Mouse (Mus musculus) hindbrain, embryonic 10.5 days (tissue): ENCODE results near the gene Slc25a21. TPM values are rescaled to one million over a fixed set of nuclear protein-coding genes. Genes with fewer than 3 reads are reported as not detected.
"Not testable (repeated sequence)": the region's sequence is repeated elsewhere in the genome, so short reads cannot be mapped to it uniquely, and the experiment has no call there.

ENCODE experiments used
- DNase-seq: peaks from one replicate; pipeline ENCODE4 v3.0.0-alpha.2; 2017; ENCODE audit warnings: low spot score
- H3K27ac ChIP-seq: fragments of 300-500 bp; sonication (generic); 2 replicates; pipeline ENCODE4 v1.5.1; 2016; ENCODE audit warnings: mild to moderate bottlenecking, moderate library complexity
- H3K27me3 ChIP-seq: fragments of 300-500 bp; sonication (generic); 2 replicates; pipeline ENCODE4 v1.6.1; 2016; ENCODE audit warnings: mild to moderate bottlenecking; ENCODE audit not compliant: poor library complexity, insufficient read depth, severe bottlenecking
- H3K36me3 ChIP-seq: fragments of 300-500 bp; sonication (generic); 2 replicates; pipeline ENCODE4 v1.6.1; 2016; ENCODE audit warnings: mild to moderate bottlenecking, moderate library complexity
- H3K4me1 ChIP-seq: fragments of 300-500 bp; sonication (generic); replicated peaks from 2 replicates; pipeline ENCODE4 v1.6.1; 2016; ENCODE audit warnings: mild to moderate bottlenecking
- H3K4me3 ChIP-seq: fragments of 300-500 bp; sonication (generic); 2 replicates; pipeline ENCODE4 v1.5.1; 2016; ENCODE audit warnings: mild to moderate bottlenecking, moderate library complexity
- H3K9me3 ChIP-seq: fragments of 300-500 bp; sonication (generic); 2 replicates; pipeline ENCODE4 v1.6.1; 2016; ENCODE audit warnings: mild to moderate bottlenecking, moderate library complexity
- WGBS: fragments of 180-500 bp; shearing (Covaris S2); methylation state at CpG from one replicate; pipeline ENCODE4 v1.1.7; 2016; 5-methylcytosine and 5-hydroxymethylcytosine counted together
- polyA plus RNA-seq: library from polyadenylated mRNA; unstranded; fragments of >200 nt; fragmentation: Nextera tagmentation; extraction: Ambion mirVana; gene quantifications from 2 replicates; pipeline ENCODE4 v1.2.1, GENCODE M21; 2016

Slc25a21 gene
- 1.3 and 3.3 TPM in 2 replicates for polyA plus RNA-seq

DNA sequence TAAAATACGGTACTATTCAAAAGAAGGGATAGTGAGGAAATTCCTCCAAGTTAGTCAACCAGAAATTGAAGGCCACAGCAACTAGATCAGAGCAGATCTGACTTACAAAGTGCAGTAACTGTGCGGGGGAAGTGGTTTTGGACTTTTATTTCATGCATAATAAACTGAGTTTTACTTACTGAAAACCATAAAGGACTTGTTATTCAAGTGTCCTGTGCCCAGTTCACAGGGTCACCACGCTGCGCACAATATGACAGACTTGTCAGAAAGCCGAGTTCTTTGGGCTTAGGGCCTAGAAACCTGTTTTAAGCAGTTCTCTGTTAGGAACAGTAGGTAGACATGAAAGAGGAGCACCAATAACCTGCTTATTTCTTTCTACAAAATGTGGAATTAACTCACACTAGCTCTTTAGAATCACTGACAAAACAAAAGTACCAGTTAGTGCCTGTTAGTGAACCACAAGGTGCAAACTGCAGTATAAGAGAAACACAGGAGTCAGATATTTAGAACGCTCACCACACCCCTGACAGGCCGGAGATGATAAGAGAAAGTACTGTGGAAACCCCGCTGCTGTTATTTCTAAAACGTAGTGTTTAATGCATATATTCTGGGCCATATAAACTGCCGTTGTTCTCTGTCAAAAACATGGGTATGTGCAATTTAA lies at the start of gene Slc25a21:
TSS of gene Slc25a21 (minus strand) at position 110 of the 664 bp plus-strand sequence.
- Histone ChIP-seq H3K4me1 (peaks cover 17% of the 10 kb centered on the region), H3K27me3 (peaks cover 23% of the 10 kb centered on the region), H3K9me3 (no peaks in the 10 kb centered on the region), H3K27ac (peak within 1 kb of the TSS; percentile 84), H3K4me3 (peak within 1 kb of the TSS; percentile 61), H3K36me3 (no peaks in the 10 kb centered on the region)
- DNase-seq = no peak
- 44% methylated on average over 10 of the region's 10 CpGs for WGBS

DNA sequence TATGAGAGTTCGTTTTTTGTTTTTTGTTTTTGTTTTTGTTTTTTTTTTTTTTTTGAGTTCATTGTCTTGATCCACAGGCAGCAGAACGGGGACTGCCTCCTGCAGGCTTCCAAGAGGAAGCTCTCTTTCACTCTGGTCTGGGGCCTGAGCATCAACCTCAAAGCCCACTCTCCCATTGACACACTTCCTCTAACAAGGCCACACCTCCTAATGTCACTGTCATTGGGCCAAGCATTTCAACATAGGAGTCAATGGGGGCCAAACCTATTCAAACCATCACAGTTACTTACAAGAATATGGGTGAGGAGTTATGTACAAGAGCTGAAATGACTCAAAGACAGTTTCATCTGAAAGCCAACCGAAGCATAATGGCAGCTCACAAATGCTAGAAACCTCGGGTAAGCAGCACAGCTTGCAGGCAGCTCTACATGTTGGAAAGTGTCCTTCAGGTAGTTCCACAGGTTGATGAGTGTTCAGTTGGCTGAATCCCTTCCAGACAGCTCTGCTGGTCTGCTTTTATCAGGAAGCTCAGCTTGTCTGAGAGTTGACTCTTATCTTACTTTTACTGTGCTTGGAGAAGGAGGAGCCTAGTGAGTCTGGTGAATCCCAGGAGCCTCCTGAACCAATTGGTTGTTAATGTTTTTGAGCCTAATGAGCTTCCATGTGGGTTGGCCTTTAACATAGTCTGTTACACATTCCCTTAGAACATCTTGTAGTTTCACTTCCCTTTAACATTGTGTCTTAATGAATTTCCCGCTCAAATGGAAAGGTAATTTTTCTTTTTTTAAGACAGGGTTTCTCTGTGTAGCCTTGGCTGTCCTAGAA lies 46.6 kb upstream of the Slc25a21 start:
- Histone ChIP-seq H3K4me3 (no peak overlapping the region), H3K27me3 (no peaks in the 10 kb centered on the region), H3K27ac (no peak overlapping the region), H3K9me3 (no peaks in the 10 kb centered on the region), H3K4me1 (no peaks in the 10 kb centered on the region), H3K36me3 (peaks cover 39% of the 10 kb centered on the region)
- no peak for DNase-seq
- WGBS = 85% methylated on average over 5 of the region's 5 CpGs

DNA sequence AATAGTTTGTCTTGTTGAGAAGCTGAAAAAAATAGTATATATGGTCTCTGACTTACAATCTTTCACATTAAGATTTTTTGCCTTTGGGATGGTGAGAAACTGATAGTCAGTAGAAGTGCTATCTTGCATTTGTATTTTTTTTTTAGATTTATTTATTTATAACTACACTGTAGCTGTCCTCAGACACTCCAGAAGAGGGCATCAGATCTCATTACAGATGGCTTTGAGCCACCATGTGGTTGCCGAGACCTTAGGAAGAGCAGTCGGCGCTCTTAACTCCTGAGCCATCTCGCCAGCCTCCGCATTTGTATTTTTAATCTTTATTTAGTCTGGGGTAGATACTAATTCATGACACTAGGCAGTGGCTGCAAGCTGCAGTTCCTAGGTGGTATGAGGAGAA lies 36.1 kb upstream of the Slc25a21 start:
- H3K4me1 ChIP-seq = peaks cover 13% of the 10 kb centered on the region
- peaks cover 32% of the 10 kb centered on the region for H3K36me3 ChIP-seq
- WGBS = 90% methylated on average over 5 of the region's 5 CpGs
- H3K27me3 ChIP-seq = no peaks in the 10 kb centered on the region
- H3K27ac ChIP-seq = no peak overlapping the region
- DNase-seq = no peak
- H3K9me3 ChIP-seq = no peaks in the 10 kb centered on the region
- no peak overlapping the region for H3K4me3 ChIP-seq

DNA sequence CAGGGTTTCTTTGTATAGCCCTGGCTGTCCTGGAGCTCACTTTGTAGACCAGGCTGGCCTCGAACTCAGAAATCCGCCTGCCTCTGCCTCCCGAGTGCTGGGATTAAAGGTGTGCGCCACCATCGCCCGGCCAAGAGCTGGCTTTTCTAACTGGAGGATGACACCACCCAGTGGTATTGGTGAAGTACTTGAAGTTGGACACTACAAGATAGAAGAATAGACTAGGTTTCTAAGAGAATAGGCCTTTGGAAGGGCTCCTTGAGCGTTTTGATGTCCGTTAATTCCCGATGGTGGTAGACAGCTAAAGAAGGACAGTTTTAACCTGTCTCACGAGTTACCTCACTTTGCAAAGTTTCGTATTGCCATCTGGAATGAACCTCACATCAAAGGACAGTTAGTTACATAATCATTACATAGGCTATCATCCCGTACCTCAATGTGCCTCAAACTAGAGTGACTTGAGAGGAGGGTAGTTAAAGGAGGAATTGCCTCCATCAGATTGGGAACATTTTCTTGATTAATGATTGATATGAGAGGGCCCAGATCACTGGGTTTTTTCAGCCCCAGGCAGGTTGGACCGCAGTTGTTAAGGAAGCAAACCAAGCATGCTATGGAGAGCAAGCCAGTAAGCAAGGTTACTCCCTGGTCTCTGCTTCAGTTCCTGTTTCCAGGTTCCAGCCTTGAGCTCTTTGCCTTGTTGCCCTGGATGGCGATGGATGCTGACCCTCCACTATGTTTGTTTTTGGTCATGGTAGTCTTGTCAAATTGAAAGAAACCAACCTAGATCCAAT lies 34.0 kb upstream of the Slc25a21 start:
- Histone ChIP-seq H3K9me3 (no peaks in the 10 kb centered on the region), H3K27ac (peak overlapping the region; percentile 97), H3K27me3 (no peaks in the 10 kb centered on the region), H3K4me3 (peak overlapping the region; percentile 75), H3K36me3 (peaks cover 12% of the 10 kb centered on the region), H3K4me1 (peaks cover 13% of the 10 kb centered on the region)
- DNase-seq = peak; percentile 25
- 74% methylated on average over 14 of the region's 14 CpGs for WGBS

DNA sequence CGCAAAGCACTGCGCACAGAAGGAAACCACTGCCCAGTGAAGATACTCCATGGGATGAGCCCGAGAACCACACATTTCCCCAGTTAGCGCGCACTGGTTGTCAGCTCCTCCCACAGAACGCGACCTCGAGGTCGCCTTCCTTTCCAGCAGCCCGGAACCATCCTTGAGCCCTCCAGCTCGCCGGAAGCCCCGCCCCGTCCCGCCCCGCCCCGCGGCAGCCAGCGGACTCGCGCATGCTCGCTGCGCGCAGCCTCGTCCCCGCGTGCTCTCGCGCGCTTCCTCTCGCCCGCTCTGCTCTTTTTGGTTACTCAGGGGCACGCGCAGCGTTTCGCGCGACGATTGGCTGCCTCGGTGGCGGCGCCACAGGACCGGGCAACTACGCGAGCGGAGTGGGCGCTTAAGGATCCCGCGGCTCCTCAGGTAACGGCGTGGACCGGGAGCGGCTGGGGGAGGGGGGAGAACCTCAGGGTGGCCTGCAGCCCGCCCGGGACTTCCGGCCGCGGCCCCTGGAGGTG lies 33.0 kb upstream of the Slc25a21 start, which contains the start of the genes Prps1l3 and Mipol1:
TSS of gene Prps1l3 (plus strand) at position 221 of the 515 bp plus-strand sequence.
TSS of gene Mipol1 (plus strand) at position 236 of the 515 bp plus-strand sequence.
- Histone ChIP-seq H3K4me1 (peaks cover 13% of the 10 kb centered on the region), H3K27me3 (no peaks in the 10 kb centered on the region), H3K36me3 (peaks cover 9% of the 10 kb centered on the region), H3K27ac (peak within 1 kb of the TSS; percentile 97), H3K9me3 (no peaks in the 10 kb centered on the region), H3K4me3 (peak within 1 kb of the TSS; percentile 75)
- peak; percentile 96 for DNase-seq
- 1% methylated on average over 58 of the region's 58 CpGs for WGBS

DNA sequence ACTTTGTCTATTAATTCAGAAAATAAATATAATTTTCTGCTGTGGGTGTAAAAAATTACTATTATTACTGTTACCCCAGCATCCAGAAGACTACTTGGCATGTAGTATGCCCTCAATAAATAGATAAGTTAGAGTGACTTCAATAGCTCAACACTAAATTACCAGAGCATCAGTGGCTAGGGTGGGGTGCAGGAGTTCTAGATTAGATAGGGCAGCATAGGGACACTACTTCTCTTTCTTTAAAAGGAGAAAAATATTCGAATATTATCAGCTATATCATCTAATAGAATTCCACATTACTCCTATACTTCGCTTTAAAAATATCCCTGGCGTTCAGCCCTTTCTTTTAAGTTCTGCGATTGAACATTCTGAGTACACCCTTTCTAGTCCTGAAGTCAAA lies 32.4 kb upstream of the Slc25a21 start:
- Histone ChIP-seq H3K36me3 (peaks cover 3% of the 10 kb centered on the region), H3K27me3 (no peaks in the 10 kb centered on the region), H3K4me3 (peak overlapping the region; percentile 75), H3K4me1 (peaks cover 13% of the 10 kb centered on the region), H3K27ac (peak overlapping the region; percentile 97), H3K9me3 (no peaks in the 10 kb centered on the region)
- DNase-seq = no peak
- 41% methylated on average over 4 of the region's 4 CpGs for WGBS

DNA sequence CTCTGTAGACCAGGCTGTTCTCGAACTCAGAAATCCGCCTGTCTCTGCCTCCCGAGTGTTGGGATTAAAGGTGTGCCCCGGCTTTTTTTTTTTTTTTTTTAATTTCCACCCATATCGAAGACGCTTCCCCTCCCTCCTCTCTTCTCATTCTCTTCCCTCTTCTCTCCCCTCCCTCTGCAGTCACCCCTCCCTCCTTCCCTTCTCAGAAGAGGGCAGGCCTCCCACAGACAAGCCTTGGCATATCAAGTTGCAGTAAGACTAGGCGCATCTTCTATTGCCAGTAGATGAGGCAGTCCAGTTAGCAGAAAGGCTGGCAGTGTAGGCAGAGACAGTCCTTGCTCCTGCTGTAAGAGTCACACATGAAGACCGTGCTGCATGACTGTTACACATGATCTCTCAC lies 30.5 kb upstream of the Slc25a21 start:
- peaks cover 13% of the 10 kb centered on the region for H3K4me1 ChIP-seq
- 82% methylated on average over 4 of the region's 8 CpGs for WGBS
- DNase-seq = no peak

DNA sequence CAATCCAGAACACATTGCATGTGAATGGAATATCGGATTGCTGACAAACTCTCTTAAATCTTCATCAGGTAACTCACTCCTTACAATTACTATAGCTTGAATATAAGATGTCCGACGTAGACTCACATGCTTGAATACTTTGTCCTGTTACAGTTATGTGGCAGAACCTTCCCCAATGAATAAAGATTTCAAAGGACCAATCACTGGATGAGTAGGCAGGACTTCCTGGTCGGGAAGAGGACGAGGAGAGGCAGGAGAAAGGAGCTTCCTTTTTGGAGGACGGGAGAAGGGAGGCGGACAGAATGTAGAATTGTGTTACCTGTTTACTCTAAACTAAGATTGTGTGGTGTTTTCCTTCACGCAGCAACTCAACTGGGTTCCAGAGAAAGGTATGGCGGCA lies 29.1 kb upstream of the Slc25a21 start:
- WGBS = 85% methylated on average over 9 of the region's 9 CpGs
- peaks cover 11% of the 10 kb centered on the region for H3K4me1 ChIP-seq
- H3K36me3 ChIP-seq = no peaks in the 10 kb centered on the region

More for the DNA sequence above, 30.5 kb upstream of the Slc25a21 start:
- Histone ChIP-seq H3K27me3 (no peaks in the 10 kb centered on the region), H3K9me3 (no peaks in the 10 kb centered on the region), H3K27ac (no peak overlapping the region), H3K4me3 (no peak overlapping the region), H3K36me3 (no peaks in the 10 kb centered on the region)

DNA sequence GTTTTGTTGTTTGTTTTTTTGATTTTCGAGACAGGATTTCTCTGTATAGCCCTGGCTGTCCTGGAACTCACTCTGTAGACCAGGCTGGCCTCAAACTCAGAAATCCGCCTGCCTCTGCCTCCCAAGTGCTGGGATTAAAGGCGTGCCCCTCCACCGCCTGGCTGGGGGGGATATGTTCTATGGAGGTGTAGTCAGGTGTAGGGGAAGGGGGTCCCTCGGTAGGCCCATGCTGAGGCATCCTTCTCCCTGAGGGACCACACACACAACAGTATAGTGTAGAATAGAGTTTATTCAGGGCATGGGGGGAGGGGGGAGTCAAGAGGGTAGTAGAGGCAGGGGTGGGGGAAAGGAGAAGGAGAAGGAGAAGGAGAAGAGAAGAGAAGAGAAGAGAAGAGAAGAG lies 15.2 kb upstream of the Slc25a21 start:
- not testable (repeated sequence) for H3K36me3 ChIP-seq, H3K4me3 ChIP-seq, H3K27me3 ChIP-seq, H3K27ac ChIP-seq, H3K9me3 ChIP-seq, H3K4me1 ChIP-seq, DNase-seq
- 76% methylated on average over 5 of the region's 5 CpGs for WGBS

More for the DNA sequence above, 29.1 kb upstream of the Slc25a21 start:
- no peaks in the 10 kb centered on the region for H3K27me3 ChIP-seq
- H3K4me3 ChIP-seq = no peak overlapping the region
- H3K27ac ChIP-seq = no peak overlapping the region
- DNase-seq = no peak
- H3K9me3 ChIP-seq = no peaks in the 10 kb centered on the region

DNA sequence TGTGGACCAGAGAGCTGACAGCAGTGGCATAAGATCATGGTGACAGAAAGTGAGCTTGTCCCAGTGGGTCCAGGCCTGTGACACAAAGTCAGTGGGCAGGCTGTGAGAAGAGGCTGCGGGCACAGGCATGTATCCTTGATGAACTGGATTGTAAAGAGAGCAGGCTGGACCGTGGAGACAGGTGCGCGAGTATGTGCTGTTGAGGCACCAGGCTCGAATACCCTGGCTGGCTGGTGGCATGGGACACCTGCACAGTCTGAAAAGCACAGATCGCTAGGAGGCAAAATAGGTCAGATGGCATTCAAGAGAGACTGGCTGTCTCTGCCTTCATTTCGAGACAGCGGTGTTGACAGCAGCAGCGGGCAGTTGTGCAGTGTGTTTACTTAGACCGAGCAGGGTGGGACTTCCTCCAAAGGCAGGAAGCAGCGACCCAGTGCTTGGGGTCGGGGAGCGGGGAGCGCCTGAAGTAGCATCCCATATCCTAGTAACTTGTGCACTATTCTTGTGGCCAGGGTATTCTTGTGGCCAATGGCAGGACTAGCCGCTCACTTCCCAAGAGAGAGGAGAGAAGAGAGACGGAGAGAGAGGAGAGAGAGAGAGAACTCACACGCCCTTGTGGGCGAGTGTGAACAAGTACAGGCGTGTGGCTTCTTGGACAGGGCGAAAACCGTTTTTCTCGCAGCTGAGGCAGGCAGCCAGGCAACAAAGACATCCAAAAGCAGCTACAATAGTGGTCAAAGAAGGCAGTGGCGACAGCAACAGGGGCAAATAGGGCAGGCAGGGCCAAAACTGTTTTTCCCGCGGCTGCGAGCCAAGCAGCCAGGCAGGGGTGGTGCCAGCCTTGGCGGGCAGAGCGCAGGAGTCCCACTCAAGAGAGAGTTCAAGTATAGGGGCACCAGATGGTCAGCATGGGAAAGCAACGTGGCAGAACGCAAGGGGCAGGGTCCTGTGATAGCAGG lies 14.4 kb upstream of the Slc25a21 start:
- Histone ChIP-seq H3K36me3 (no peaks in the 10 kb centered on the region), H3K4me3 (peak overlapping the region; percentile 61), H3K27ac (peak overlapping the region; percentile 84), H3K27me3 (no peaks in the 10 kb centered on the region), H3K9me3 (no peaks in the 10 kb centered on the region), H3K4me1 (peaks cover 10% of the 10 kb centered on the region; the same call in 1 of the 2 replicates)
- peak; percentile 60 for DNase-seq
- 9% methylated on average over 30 of the region's 30 CpGs for WGBS

DNA sequence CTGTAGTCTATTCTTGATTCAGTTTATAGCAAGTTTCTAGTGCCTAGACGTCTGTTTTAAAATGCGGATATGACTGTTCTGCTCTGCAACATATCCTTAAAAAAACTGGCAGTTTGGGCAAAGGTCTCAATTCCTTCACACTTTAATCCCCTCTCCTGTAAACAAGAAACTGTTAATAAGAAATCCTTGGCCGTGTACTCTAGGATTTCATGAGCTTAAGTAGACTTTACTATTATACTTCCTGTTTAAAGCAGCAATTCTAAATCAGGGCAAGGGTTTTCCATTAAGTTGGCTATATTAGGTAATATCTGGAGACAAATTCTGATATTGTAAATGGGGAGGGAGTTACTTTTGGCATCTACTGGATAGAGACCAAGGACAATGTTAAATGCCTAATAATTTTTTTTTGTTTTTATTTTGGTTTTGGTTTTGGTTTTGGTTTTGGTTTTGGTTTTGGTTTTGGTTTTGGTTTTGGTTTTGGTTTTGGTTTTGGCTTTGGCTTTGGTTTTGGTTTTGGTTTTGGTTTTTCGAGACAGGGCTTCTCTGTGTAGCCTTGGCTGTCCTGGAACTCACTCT lies 7.1 kb upstream of the Slc25a21 start:
- DNase-seq = no peak
- H3K36me3 ChIP-seq = no peaks in the 10 kb centered on the region
- no peak overlapping the region for H3K27ac ChIP-seq
- no peaks in the 10 kb centered on the region for H3K9me3 ChIP-seq
- H3K27me3 ChIP-seq = no peaks in the 10 kb centered on the region
- no peak overlapping the region for H3K4me3 ChIP-seq
- H3K4me1 ChIP-seq = no peaks in the 10 kb centered on the region
- 85% methylated on average over 4 of the region's 4 CpGs for whole genome bisulfite sequencing
